Mouse (Mus musculus): Measurements from ENCODE around the gene Teddm2.
"Not testable (repeated sequence)": the region's sequence is repeated elsewhere in the genome, so short reads cannot be mapped to it uniquely, and the experiment has no call there.

Gene Teddm2

GRCm38 (mm10) chr1:153905884-153906283, 5.9 kb upstream of the Teddm2 start:
- DNase-seq (ENCODE audit: extremely low read depth, low read depth, low spot score) = no peak

- DNase-seq (ENCODE audit: extremely low read depth, low read depth, low spot score) = no peak
Observed at GRCm38 (mm10) chr1:153904236-153904635, 4.2 kb upstream of the Teddm2 start.

GRCm38 (mm10) chr1:153903006-153903405, 3.0 kb upstream of the Teddm2 start:
- no peak for DNase-seq (ENCODE audit: extremely low read depth, low read depth, low spot score)

- DNase-seq (ENCODE audit: extremely low read depth, low read depth, low spot score) = peak; percentile 71
Observed at GRCm38 (mm10) chr1:153900860-153901730, 1.1 kb upstream of the Teddm2 start.

- DNase-seq (ENCODE audit: extremely low read depth, low read depth, low spot score) = no peak
Observed at GRCm38 (mm10) chr1:153900381-153900780, 353 bp upstream of the Teddm2 start.

- DNase-seq (ENCODE audit: extremely low read depth, low read depth, low spot score) = no peak
Observed at GRCm38 (mm10) chr1:153898989-153899730, 868 bp downstream of the Teddm2 start.

GRCm38 (mm10) chr1:153897196-153897595, 2.8 kb downstream of the Teddm2 start:
- DNase-seq (ENCODE audit: extremely low read depth, low read depth, low spot score) = no peak

- no peak for DNase-seq (ENCODE audit: extremely low read depth, low read depth, low spot score)
Observed at GRCm38 (mm10) chr1:153894979-153895378, 5.0 kb downstream of the Teddm2 start.

GRCm38 (mm10) chr1:153894201-153894893, 5.7 kb downstream of the Teddm2 start:
- no peak for DNase-seq (ENCODE audit: extremely low read depth, low read depth, low spot score)

- no peak for DNase-seq (ENCODE audit: extremely low read depth, low read depth, low spot score)
Observed at GRCm38 (mm10) chr1:153893746-153894145, 6.3 kb downstream of the Teddm2 start.

- no peak for DNase-seq (ENCODE audit: extremely low read depth, low read depth, low spot score)
Observed at GRCm38 (mm10) chr1:153891442-153891841, 8.6 kb downstream of the Teddm2 start, which contains the start of gene Teddm1a. Teddm1a (plus strand) TSS chr1:153891742.

- no peak for DNase-seq (ENCODE audit: extremely low read depth, low read depth, low spot score)
Observed at GRCm38 (mm10) chr1:153890121-153890520, 9.9 kb downstream of the Teddm2 start.

- no peak for DNase-seq (ENCODE audit: extremely low read depth, low read depth, low spot score)
Observed at GRCm38 (mm10) chr1:153886024-153886633, 13.9 kb downstream of the Teddm2 start.

GRCm38 (mm10) chr1:153880391-153880790, 19.6 kb downstream of the Teddm2 start:
- not testable (repeated sequence) for DNase-seq (ENCODE audit: extremely low read depth, low read depth, low spot score)

- DNase-seq (ENCODE audit: extremely low read depth, low read depth, low spot score) = no peak
Observed at GRCm38 (mm10) chr1:153874045-153874444, 26.0 kb downstream of the Teddm2 start, which contains the start of gene Teddm1b. Teddm1b (plus strand) TSS chr1:153874345.

- DNase-seq (ENCODE audit: extremely low read depth, low read depth, low spot score) = no peak
Observed at GRCm38 (mm10) chr1:153855946-153856345, 44.1 kb downstream of the Teddm2 start.

- DNase-seq (ENCODE audit: extremely low read depth, low read depth, low spot score) = not testable (repeated sequence)
Observed at GRCm38 (mm10) chr1:153852696-153853095, 47.3 kb downstream of the Teddm2 start.

GRCm38 (mm10) chr1:153846867-153847266, 53.2 kb downstream of the Teddm2 start:
- no peak for DNase-seq (ENCODE audit: extremely low read depth, low read depth, low spot score)

- no peak for DNase-seq (ENCODE audit: extremely low read depth, low read depth, low spot score)
Observed at GRCm38 (mm10) chr1:153846420-153846819, 53.6 kb downstream of the Teddm2 start.

- no peak for DNase-seq (ENCODE audit: extremely low read depth, low read depth, low spot score)
Observed at GRCm38 (mm10) chr1:153844042-153844441, 56.0 kb downstream of the Teddm2 start, which contains the start of gene Rgsl1. Rgsl1 (minus strand) TSS chr1:153844142.
